Comparison of ENCODE assay signal across 13 mouse cellular contexts in genomic region chr7:140902036-140902875, GRCm38 (mm10). TPM values are rescaled to one million over a fixed set of nuclear protein-coding genes. Genes with fewer than 3 reads are reported as not detected.
DNase-seq lines count a peak whose midpoint lies in the region; ATAC-seq and TF ChIP-seq lines count a peak whose summit lies in the region.
"Had no signal": no experiment of that assay in that cellular context is flagged by ENCODE, and none has a peak within 500 bp of the region (broad histone marks: within the 10 kb centered on the region; RNA-seq: fewer than 3 reads in every experiment).

No protein-coding gene starts in this region.

- DNase-seq in heart, postnatal 10 days: peak; percentile 44 to 50
- no peak for DNase-seq in heart, adult 8-10 months (ENCODE audit: low spot score)
- peak; percentile 34 for DNase-seq in ovary, postnatal 36 days (ENCODE audit: low spot score)
- DNase-seq in ovary, postnatal 14 days (ENCODE audit: low spot score): no peak
- no peak for DNase-seq in kidney, postnatal 0 days (ENCODE audit: low spot score)
- DNase-seq in right cerebral cortex, postnatal 36 days (ENCODE audit: low spot score in 2 of 2): no peak
- DNase-seq in testis, postnatal 10 days (ENCODE audit: low spot score): no peak

- H3K27ac ChIP-seq in kidney, postnatal 0 days: peak overlapping the region; percentile 37; the same call in 1 of the 2 replicates
- H3K27ac ChIP-seq: hindbrain, embryonic 15.5 days; lung, embryonic 15.5 days had no signal

- WGBS in kidney, postnatal 0 days: 55% methylated on average over 15 of the region's 15 CpGs

- H3K4me2 ChIP-seq in kidney, postnatal 0 days (ENCODE audit: low read length): no peak overlapping the region
- H3K4me2 ChIP-seq: lung, embryonic 15.5 days had no signal

- no peaks in the 10 kb centered on the region for H3K27me3 ChIP-seq in kidney, postnatal 0 days (ENCODE audit: insufficient read depth, low read length)
- H3K27me3 ChIP-seq: hindbrain, embryonic 15.5 days; lung, embryonic 15.5 days had no signal

- no peak overlapping the region for H3K4me3 ChIP-seq in kidney, postnatal 0 days (replicated peaks; ENCODE audit: low read depth, low read length)
- H3K4me3 ChIP-seq: hindbrain, embryonic 15.5 days; lung, embryonic 15.5 days had no signal

- no peak for ATAC-seq in kidney, postnatal 0 days (replicated peaks; ENCODE audit: low FRiP score, low read depth)

- no peak overlapping the region for H3K9ac ChIP-seq in kidney, postnatal 0 days (ENCODE audit: low read depth, low read length)
- H3K9ac ChIP-seq: hindbrain, embryonic 15.5 days; lung, embryonic 15.5 days had no signal

- no peak for TF ChIP-seq CTCF in kidney, postnatal 0 days (IDR thresholded peaks at IDR 0.05; ENCODE audit: low read depth)

- H3K4me1 ChIP-seq in kidney, postnatal 0 days (replicated peaks; ENCODE audit: insufficient read depth, low read length): no peaks in the 10 kb centered on the region; the same call in 1 of the 2 replicates

- H3K36me3 ChIP-seq in kidney, postnatal 0 days (ENCODE audit: insufficient read depth, low read length): peaks cover 15% of the 10 kb centered on the region

- intact Hi-C loops in heart, postnatal 10 days (cut with DNase I): loop anchor here (2.0 kb wide), 1 partner anchor 823 kb away; no protein-coding TSS in a partner anchor

- no peaks in the 10 kb centered on the region for H3K9me3 ChIP-seq in kidney, postnatal 0 days (replicated peaks; ENCODE audit: low read length)
- H3K9me3 ChIP-seq: hindbrain, embryonic 15.5 days; lung, embryonic 15.5 days had no signal

RNA-seq across cellular contexts. Expression of gene Cox8b, which starts 2.0 kb away (rescaled TPM):
- 1,000 to 10,000 TPM; 1,771 to 1,883 TPM for total RNA-seq in heart, postnatal 10 days (2021)
- total RNA-seq in heart, adult 8-10 months (2022): 1,000 to 10,000 TPM; 2,926 to 3,503 (median 3,138) TPM
- 0.39 and 0.47 TPM in 2 replicates for polyA plus RNA-seq in kidney, postnatal 0 days (2015; fragmentation: Nextera tagmentation; extraction: Ambion mirVana)
- total RNA-seq: left cerebral cortex, postnatal 10 days; midbrain, postnatal 0 days; neutrophil, adult 5-6 weeks had no signal
- polyA plus RNA-seq: brain, embryonic 14.5 days; hindbrain, embryonic 15.5 days; midbrain, postnatal 0 days had no signal

RNA-seq across cellular contexts. Expression of gene Nlrp6, which starts 18.4 kb away (rescaled TPM):
- total RNA-seq in heart, postnatal 10 days (2021): not detected
- not detected for total RNA-seq in heart, adult 8-10 months (2022)
- 2.1 and 2.6 TPM in 2 replicates for polyA plus RNA-seq in kidney, postnatal 0 days (2015; fragmentation: Nextera tagmentation; extraction: Ambion mirVana)

RNA-seq across cellular contexts. Expression of gene Sirt3, which starts 20.1 kb away (rescaled TPM):
- 10 to 100 TPM; 53.4 to 58.2 TPM for total RNA-seq in heart, postnatal 10 days (2021)
- 10 to 100 TPM; 67.8 to 72.6 (median 69.6) TPM for total RNA-seq in heart, adult 8-10 months (2022)
- polyA plus RNA-seq in kidney, postnatal 0 days (2015; fragmentation: Nextera tagmentation; extraction: Ambion mirVana): 47.2 and 48.6 TPM in 2 replicates

RNA-seq across cellular contexts. Expression of gene Psmd13, which starts 20.5 kb away (rescaled TPM):
- 100 to 1,000 TPM; 111 to 114 TPM for total RNA-seq in heart, postnatal 10 days (2021)
- total RNA-seq in heart, adult 8-10 months (2022): 10 to 100 TPM; 80.4 to 85.4 (median 84.0) TPM
- polyA plus RNA-seq in kidney, postnatal 0 days (2015; fragmentation: Nextera tagmentation; extraction: Ambion mirVana): 198 and 219 TPM in 2 replicates

RNA-seq across cellular contexts. Expression of gene Pgghg, which starts 38.9 kb away (rescaled TPM):
- total RNA-seq in heart, postnatal 10 days (2021): 1 to 10 TPM; 7.7 to 8.6 TPM
- 1 to 10 TPM; 3.8 to 5.3 (median 4.3) TPM for total RNA-seq in heart, adult 8-10 months (2022)
- 20.3 and 20.7 TPM in 2 replicates for polyA plus RNA-seq in kidney, postnatal 0 days (2015; fragmentation: Nextera tagmentation; extraction: Ambion mirVana)

Comparison
In these comparisons a context has a peak if more than half of its experiments do, and no peak if none do; other contexts are left out.
1. DNase-seq: peak in heart, postnatal 10 days (2 of 2) and ovary, postnatal 36 days (single experiment); none in heart, adult 8-10 months (single experiment), ovary, postnatal 14 days (single experiment), kidney, postnatal 0 days (single experiment), right cerebral cortex, postnatal 36 days (0 of 2) and testis, postnatal 10 days (single experiment).